Mouse (Mus musculus): Measurements from ENCODE around the gene Hnrnpl. TPM values are rescaled to one million over a fixed set of nuclear protein-coding genes. Genes with fewer than 3 reads are reported as not detected.
A peak's percentile ranks its signal among the peaks of the same experiment; 100 is the strongest.

The Hnrnpl gene
- polyA plus RNA-seq, 1 experiment from 2014 or later: 232 TPM

GRCm38 (mm10) chr7:28862817-28863499, 54.6 kb downstream of the Hnrnpl start:
- Histone ChIP-seq H3K4me1 (replicated peaks; ENCODE audit: insufficient read depth, low read length) (peaks cover 4% of the 10 kb centered on the region; the same call in 1 of the 2 replicates), H3K4me3 (replicated peaks; ENCODE audit: low read depth, low read length) (no peak overlapping the region), H3K9ac (ENCODE audit: low read depth, low read length) (no peak overlapping the region), H3K27ac (no peak overlapping the region), H3K36me3 (ENCODE audit: insufficient read depth, low read length) (no peaks in the 10 kb centered on the region), H3K27me3 (ENCODE audit: insufficient read depth, low read length) (no peaks in the 10 kb centered on the region), H3K4me2 (ENCODE audit: low read length) (no peak overlapping the region), H3K9me3 (replicated peaks; ENCODE audit: low read length) (no peaks in the 10 kb centered on the region)
- DNase-seq (ENCODE audit: low spot score) (no peak), ATAC-seq (replicated peaks; ENCODE audit: low FRiP score, low read depth) (no peak)
- TF ChIP-seq CTCF (IDR thresholded peaks at IDR 0.05; ENCODE audit: low read depth): no peak
- 71% methylated on average over 15 of the region's 15 CpGs for WGBS

DNA sequence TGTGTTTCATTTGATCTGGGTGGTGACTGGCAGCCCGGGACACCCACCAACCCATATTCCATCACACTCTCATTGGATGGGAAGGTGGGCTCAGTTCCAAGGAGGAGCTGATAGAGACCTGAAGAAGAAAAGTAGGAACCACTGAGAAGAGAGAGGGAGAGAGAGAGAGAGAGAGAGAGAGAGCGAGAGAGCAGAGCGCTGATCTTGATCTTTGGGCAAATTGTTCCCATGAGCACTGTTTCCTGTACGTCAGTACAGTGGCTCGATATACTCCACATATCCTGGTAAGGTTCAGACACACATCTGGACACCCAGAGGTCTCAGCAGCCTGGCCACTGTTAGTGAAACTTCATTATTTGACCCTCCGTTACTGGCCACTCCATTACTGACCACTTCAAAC, 55.2 kb downstream of the Hnrnpl start, which contains the start of gene Lgals7:
Lgals7 (plus strand) TSS at position 314 of the 400 bp plus-strand sequence.
- H3K4me2 ChIP-seq (ENCODE audit: low read length): peak within 1 kb of the TSS; percentile 7; the same call in 1 of the 2 replicates
- H3K27ac ChIP-seq: no peak within 1 kb of the TSS
- H3K9me3 ChIP-seq (replicated peaks; ENCODE audit: low read length): no peaks in the 10 kb centered on the region
- no peak within 1 kb of the TSS for H3K9ac ChIP-seq (ENCODE audit: low read depth, low read length)
- DNase-seq (ENCODE audit: low spot score): no peak
- peaks cover 4% of the 10 kb centered on the region; the same call in 1 of the 2 replicates for H3K4me1 ChIP-seq (replicated peaks; ENCODE audit: insufficient read depth, low read length)
- no peak for ATAC-seq (replicated peaks; ENCODE audit: low FRiP score, low read depth)
- no peaks in the 10 kb centered on the region for H3K36me3 ChIP-seq (ENCODE audit: insufficient read depth, low read length)
- WGBS: 78% methylated on average over 6 of the region's 6 CpGs
- no peak within 1 kb of the TSS for H3K4me3 ChIP-seq (replicated peaks; ENCODE audit: low read depth, low read length)
- no peak for TF ChIP-seq CTCF (IDR thresholded peaks at IDR 0.05; ENCODE audit: low read depth)
- no peaks in the 10 kb centered on the region for H3K27me3 ChIP-seq (ENCODE audit: insufficient read depth, low read length)

DNA sequence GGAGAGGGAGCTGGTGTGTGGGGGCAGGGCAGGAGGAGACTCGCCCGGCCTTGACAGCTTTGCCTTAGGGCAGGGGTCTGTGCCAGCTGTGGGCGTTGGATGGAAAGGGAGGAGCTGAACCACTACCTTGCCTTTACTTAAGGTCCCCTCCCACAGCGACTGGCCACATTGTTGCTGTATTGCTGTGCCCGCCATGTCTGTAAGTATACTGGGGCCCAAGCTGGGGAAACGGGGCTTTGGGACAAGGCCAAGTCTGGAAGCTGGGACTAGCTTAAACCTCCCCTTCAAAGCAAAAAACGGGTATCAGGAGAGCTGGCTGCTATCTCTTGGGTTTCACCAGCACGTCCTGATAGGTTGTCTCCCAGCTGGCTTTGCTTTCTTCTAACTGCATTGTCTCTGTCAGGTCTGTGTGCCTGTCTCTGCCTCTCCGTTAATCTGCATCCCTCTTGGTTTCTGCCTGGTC, 56.0 kb downstream of the Hnrnpl start:
- TF ChIP-seq CTCF (IDR thresholded peaks at IDR 0.05; ENCODE audit: low read depth): no peak
- Histone ChIP-seq H3K4me2 (ENCODE audit: low read length) (peak overlapping the region; percentile 7; the same call in 1 of the 2 replicates), H3K36me3 (ENCODE audit: insufficient read depth, low read length) (no peaks in the 10 kb centered on the region), H3K4me1 (replicated peaks; ENCODE audit: insufficient read depth, low read length) (peaks cover 4% of the 10 kb centered on the region; the same call in 1 of the 2 replicates), H3K9ac (ENCODE audit: low read depth, low read length) (no peak overlapping the region), H3K9me3 (replicated peaks; ENCODE audit: low read length) (no peaks in the 10 kb centered on the region), H3K27ac (no peak overlapping the region), H3K4me3 (replicated peaks; ENCODE audit: low read depth, low read length) (no peak overlapping the region), H3K27me3 (ENCODE audit: insufficient read depth, low read length) (no peaks in the 10 kb centered on the region)
- ATAC-seq (replicated peaks; ENCODE audit: low FRiP score, low read depth) (no peak), DNase-seq (ENCODE audit: low spot score) (no peak)
- WGBS: 42% methylated on average over 9 of the region's 9 CpGs

GRCm38 (mm10) chr7:28865481-28866300, 57.4 kb downstream of the Hnrnpl start:
- WGBS: 32% methylated on average over 33 of the region's 33 CpGs
- DNase-seq (ENCODE audit: low spot score) (peak; percentile 83), ATAC-seq (replicated peaks; ENCODE audit: low FRiP score, low read depth) (no peak; the same call in 1 of the 2 replicates)
- peak overlapping the region; percentile 31 for H3K4me2 ChIP-seq (ENCODE audit: low read length)
- H3K9me3 ChIP-seq (replicated peaks; ENCODE audit: low read length): no peaks in the 10 kb centered on the region
- peak; percentile 30; the same call in 1 of the 2 replicates for TF ChIP-seq CTCF (IDR thresholded peaks at IDR 0.05; ENCODE audit: low read depth)
- no peak overlapping the region for H3K27ac ChIP-seq
- no peaks in the 10 kb centered on the region for H3K36me3 ChIP-seq (ENCODE audit: insufficient read depth, low read length)
- peaks cover 4% of the 10 kb centered on the region; the same call in 1 of the 2 replicates for H3K4me1 ChIP-seq (replicated peaks; ENCODE audit: insufficient read depth, low read length)
- H3K27me3 ChIP-seq (ENCODE audit: insufficient read depth, low read length): no peaks in the 10 kb centered on the region
- H3K9ac ChIP-seq (ENCODE audit: low read depth, low read length): no peak overlapping the region
- H3K4me3 ChIP-seq (replicated peaks; ENCODE audit: low read depth, low read length): no peak overlapping the region

- Histone ChIP-seq H3K4me3 (replicated peaks; ENCODE audit: low read depth, low read length) (no peak overlapping the region), H3K36me3 (ENCODE audit: insufficient read depth, low read length) (no peaks in the 10 kb centered on the region), H3K27me3 (ENCODE audit: insufficient read depth, low read length) (no peaks in the 10 kb centered on the region), H3K9me3 (replicated peaks; ENCODE audit: low read length) (no peaks in the 10 kb centered on the region), H3K4me2 (ENCODE audit: low read length) (no peak overlapping the region), H3K27ac (no peak overlapping the region), H3K9ac (ENCODE audit: low read depth, low read length) (no peak overlapping the region), H3K4me1 (replicated peaks; ENCODE audit: insufficient read depth, low read length) (peaks cover 4% of the 10 kb centered on the region; the same call in 1 of the 2 replicates)
- no peak for TF ChIP-seq CTCF (IDR thresholded peaks at IDR 0.05; ENCODE audit: low read depth)
- 89% methylated on average over 28 of the region's 28 CpGs for WGBS
- ATAC-seq (replicated peaks; ENCODE audit: low FRiP score, low read depth) (no peak), DNase-seq (ENCODE audit: low spot score) (no peak)
Observed at GRCm38 (mm10) chr7:28866769-28867507, 58.6 kb downstream of the Hnrnpl start.

Data from kidney, postnatal 0 days (tissue).